8 mouse cellular contexts compared by ENCODE assay signal in genomic region chr2:32260635-32261034, GRCm38 (mm10). TPM values are rescaled to one million over a fixed set of nuclear protein-coding genes. Genes with fewer than 3 reads are reported as not detected.
DNase-seq lines count a peak whose midpoint lies in the region; ATAC-seq and TF ChIP-seq lines count a peak whose summit lies in the region.

No protein-coding gene starts in this region.

- peak; percentile 78 for TF ChIP-seq CTCF in layer of hippocampus, adult 2 months (conservative IDR thresholded peaks at IDR 0.05)
- peak; percentile 38; the same call in 1 of the 2 replicates for TF ChIP-seq CTCF in brain, embryonic 14.5 days (IDR thresholded peaks at IDR 0.05; ENCODE audit: borderline replicate concordance, extremely low read depth, insufficient read depth, insufficient read length)
- TF ChIP-seq CTCF in intestine, postnatal 0 days (IDR thresholded peaks at IDR 0.05; ENCODE audit: low read depth), result peak; percentile 67
- TF ChIP-seq CTCF in small intestine, adult 2 months (IDR thresholded peaks at IDR 0.05; ENCODE audit: extremely low read depth, insufficient read length, insufficient replicate concordance, low read depth, low read length), result peak; percentile 6; the same call in 1 of the 2 replicates

- H3K27ac ChIP-seq in layer of hippocampus, adult 2 months, result no peak overlapping the region
- H3K27ac ChIP-seq in forebrain, embryonic 12.5 days, result no peak overlapping the region
- no peak overlapping the region for H3K27ac ChIP-seq in intestine, postnatal 0 days (ENCODE audit: low read depth, low read length)
- H3K27ac ChIP-seq in lung, embryonic 15.5 days, result no peak overlapping the region
- no peak overlapping the region for H3K27ac ChIP-seq in small intestine, adult 2 months (ENCODE audit: insufficient read depth, low read depth, low read length)

- no peak overlapping the region for H3K9ac ChIP-seq in forebrain, embryonic 12.5 days
- H3K9ac ChIP-seq in intestine, postnatal 0 days (ENCODE audit: low read depth, low read length), result no peak overlapping the region
- H3K9ac ChIP-seq in lung, embryonic 15.5 days, result no peak overlapping the region

- no peaks in the 10 kb centered on the region for H3K27me3 ChIP-seq in forebrain, embryonic 12.5 days
- no peaks in the 10 kb centered on the region for H3K27me3 ChIP-seq in intestine, postnatal 0 days (replicated peaks; ENCODE audit: control insufficient read depth, insufficient read depth, low read length)
- no peaks in the 10 kb centered on the region for H3K27me3 ChIP-seq in lung, embryonic 15.5 days
- no peaks in the 10 kb centered on the region for H3K27me3 ChIP-seq in small intestine, adult 2 months (ENCODE audit: control insufficient read depth, insufficient read depth, low read length)

- H3K36me3 ChIP-seq in forebrain, embryonic 12.5 days (replicated peaks), result peaks cover 31% of the 10 kb centered on the region
- H3K36me3 ChIP-seq in intestine, postnatal 0 days (ENCODE audit: control insufficient read depth, insufficient read depth), result peaks cover 30% of the 10 kb centered on the region
- peaks cover 22% of the 10 kb centered on the region for H3K36me3 ChIP-seq in lung, embryonic 15.5 days
- peaks cover 25% of the 10 kb centered on the region for H3K36me3 ChIP-seq in small intestine, adult 2 months (ENCODE audit: control insufficient read depth, insufficient read depth, low read length)

- TF ChIP-seq POLR2A in brain, embryonic 14.5 days (IDR thresholded peaks at IDR 0.05; ENCODE audit: borderline replicate concordance, extremely low read depth, insufficient read depth, insufficient read length, poor library complexity, severe bottlenecking), result no peak
- TF ChIP-seq POLR2A in small intestine, adult 2 months (IDR thresholded peaks at IDR 0.05; ENCODE audit: low read depth, low read length), result no peak

- peaks cover 10% of the 10 kb centered on the region for H3K4me1 ChIP-seq in forebrain, embryonic 12.5 days
- H3K4me1 ChIP-seq in intestine, postnatal 0 days (replicated peaks; ENCODE audit: control insufficient read depth, insufficient read depth, low read length), result 0 out of 2 replicates have a peak, but pooled peaks cover 3% of the 10 kb centered on the region
- peaks cover 9% of the 10 kb centered on the region for H3K4me1 ChIP-seq in lung, embryonic 15.5 days
- peaks cover 5% of the 10 kb centered on the region for H3K4me1 ChIP-seq in small intestine, adult 2 months (ENCODE audit: control insufficient read depth, insufficient read depth, insufficient read length, low read length)

- peak; percentile 10; the same call in 1 of the 2 replicates for ATAC-seq in forebrain, embryonic 12.5 days (ENCODE audit: low FRiP score)
- ATAC-seq in intestine, postnatal 0 days, result no peak
- no peak for ATAC-seq in lung, embryonic 15.5 days (ENCODE audit: borderline replicate concordance, extremely low read depth, low FRiP score, low TSS enrichment)

- no peaks in the 10 kb centered on the region for H3K9me3 ChIP-seq in forebrain, embryonic 12.5 days
- no peaks in the 10 kb centered on the region for H3K9me3 ChIP-seq in intestine, postnatal 0 days (ENCODE audit: control insufficient read depth)
- H3K9me3 ChIP-seq in lung, embryonic 15.5 days, result no peaks in the 10 kb centered on the region

- DNase-seq in layer of hippocampus, adult 2 months (ENCODE audit: low spot score in 2 of 2), result no peak
- DNase-seq in layer of hippocampus, adult 9-10 months (ENCODE audit: low spot score), result no peak
- DNase-seq in brain, embryonic 14.5 days (ENCODE audit: low read depth), result peak; percentile 34
- no peak for DNase-seq in ovary, postnatal 14 days (ENCODE audit: low spot score)

- no peak overlapping the region; the same call in 1 of the 2 replicates for H3K4me3 ChIP-seq in layer of hippocampus, adult 2 months
- H3K4me3 ChIP-seq in forebrain, embryonic 12.5 days (replicated peaks), result peak overlapping the region; percentile 70; the same call in 1 of the 2 replicates
- no peak overlapping the region for H3K4me3 ChIP-seq in intestine, postnatal 0 days (ENCODE audit: low read depth, low read length)
- no peak overlapping the region for H3K4me3 ChIP-seq in lung, embryonic 15.5 days
- H3K4me3 ChIP-seq in small intestine, adult 2 months (ENCODE audit: low read depth, low read length), result no peak overlapping the region

- 36% methylated on average over 4 of the region's 4 CpGs for WGBS in forebrain, embryonic 12.5 days
- 41% methylated on average over 4 of the region's 4 CpGs for WGBS in intestine, postnatal 0 days
- 43% methylated on average over 4 of the region's 4 CpGs for WGBS in lung, embryonic 15.5 days
- 33% methylated on average over 4 of the region's 4 CpGs for WGBS in small intestine, adult 2 months

- peak overlapping the region; percentile 82; the same call in 1 of the 2 replicates for H3K4me2 ChIP-seq in forebrain, embryonic 12.5 days
- peak overlapping the region; percentile 71 for H3K4me2 ChIP-seq in intestine, postnatal 0 days (replicated peaks; ENCODE audit: low read depth)
- peak overlapping the region; percentile 59; the same call in 1 of the 2 replicates for H3K4me2 ChIP-seq in lung, embryonic 15.5 days

RNA-seq across cellular contexts. Expression of gene Uck1, which starts 0.7 kb away (rescaled TPM):
- 10 to 100 TPM; 55.3 to 57.8 TPM for total RNA-seq in layer of hippocampus, adult 2 months (2021)
- polyA plus RNA-seq in brain, embryonic 14.5 days (2012; rRNA removed), result 70.7 and 82.4 TPM in 2 replicates
- polyA plus RNA-seq in forebrain, embryonic 12.5 days (2016; fragmentation: Nextera tagmentation; extraction: Ambion mirVana), result 76.5 and 78.4 TPM in 2 replicates
- 74.1 and 80.0 TPM in 2 replicates for polyA plus RNA-seq in intestine, postnatal 0 days (2015; fragmentation: Nextera tagmentation; extraction: Ambion mirVana)
- 66.6 and 69.9 TPM in 2 replicates for polyA plus RNA-seq in lung, embryonic 15.5 days (2015; fragmentation: Nextera tagmentation; extraction: Ambion mirVana)
- 39.0 and 64.9 TPM in 2 replicates for polyA plus RNA-seq in small intestine, adult 2 months (2012; rRNA removed)

RNA-seq across cellular contexts. Expression of gene Pomt1, which starts 24.2 kb away (rescaled TPM):
- total RNA-seq in layer of hippocampus, adult 2 months (2021), result 10 to 100 TPM; 23.4 to 24.1 TPM
- polyA plus RNA-seq in brain, embryonic 14.5 days (2012; rRNA removed), result 46.4 and 48.7 TPM in 2 replicates
- 26.6 and 29.4 TPM in 2 replicates for polyA plus RNA-seq in forebrain, embryonic 12.5 days (2016; fragmentation: Nextera tagmentation; extraction: Ambion mirVana)
- polyA plus RNA-seq in intestine, postnatal 0 days (2015; fragmentation: Nextera tagmentation; extraction: Ambion mirVana), result 9.2 and 10.7 TPM in 2 replicates
- 19.4 and 24.4 TPM in 2 replicates for polyA plus RNA-seq in lung, embryonic 15.5 days (2015; fragmentation: Nextera tagmentation; extraction: Ambion mirVana)
- 11.0 and 18.4 TPM in 2 replicates for polyA plus RNA-seq in small intestine, adult 2 months (2012; rRNA removed)

RNA-seq across cellular contexts. Expression of gene Golga2, which starts 26.5 kb away (rescaled TPM):
- total RNA-seq in layer of hippocampus, adult 2 months (2021), result 10 to 100 TPM; 87.9 TPM
- 42.9 and 54.6 TPM in 2 replicates for polyA plus RNA-seq in brain, embryonic 14.5 days (2012; rRNA removed)
- 23.0 and 26.5 TPM in 2 replicates for polyA plus RNA-seq in forebrain, embryonic 12.5 days (2016; fragmentation: Nextera tagmentation; extraction: Ambion mirVana)
- 15.2 and 18.1 TPM in 2 replicates for polyA plus RNA-seq in intestine, postnatal 0 days (2015; fragmentation: Nextera tagmentation; extraction: Ambion mirVana)
- polyA plus RNA-seq in lung, embryonic 15.5 days (2015; fragmentation: Nextera tagmentation; extraction: Ambion mirVana), result 22.8 and 24.3 TPM in 2 replicates
- polyA plus RNA-seq in small intestine, adult 2 months (2012; rRNA removed), result 21.7 and 37.4 TPM in 2 replicates

RNA-seq across cellular contexts. Expression of gene Swi5, which starts 27.2 kb away (rescaled TPM):
- total RNA-seq in layer of hippocampus, adult 2 months (2021), result 100 to 1,000 TPM; 212 to 222 TPM
- 296 and 327 TPM in 2 replicates for polyA plus RNA-seq in brain, embryonic 14.5 days (2012; rRNA removed)
- polyA plus RNA-seq in forebrain, embryonic 12.5 days (2016; fragmentation: Nextera tagmentation; extraction: Ambion mirVana), result 391 and 397 TPM in 2 replicates
- 255 and 271 TPM in 2 replicates for polyA plus RNA-seq in intestine, postnatal 0 days (2015; fragmentation: Nextera tagmentation; extraction: Ambion mirVana)
- polyA plus RNA-seq in lung, embryonic 15.5 days (2015; fragmentation: Nextera tagmentation; extraction: Ambion mirVana), result 405 and 449 TPM in 2 replicates
- polyA plus RNA-seq in small intestine, adult 2 months (2012; rRNA removed), result 44.8 and 65.3 TPM in 2 replicates

Comparison
In these comparisons a context has a peak if more than half of its experiments do, and no peak if none do; other contexts are left out.
1. CTCF ChIP-seq: peak in every context shown above with its lines; median percentile 78 in layer of hippocampus, adult 2 months; 67 in intestine, postnatal 0 days; 38 in brain, embryonic 14.5 days; 6 in small intestine, adult 2 months.